Mouse (Mus musculus): ENCODE data around the gene Gm21985. TPM values are rescaled to one million over a fixed set of nuclear protein-coding genes. Genes with fewer than 3 reads are reported as not detected.
A peak's percentile ranks its signal among the peaks of the same experiment; 100 is the strongest.

Gene Gm21985
- polyA plus RNA-seq, 1 experiment from 2014 or later = not detected

- Histone ChIP-seq H3K36me3 (no peaks in the 10 kb centered on the region; the same call in 1 of the 2 replicates), H3K27me3 (replicated peaks) (no peaks in the 10 kb centered on the region), H3K9me3 (no peaks in the 10 kb centered on the region), H3K27ac (no peak overlapping the region), H3K4me3 (replicated peaks) (no peak overlapping the region), H3K9ac (no peak overlapping the region), H3K4me1 (peaks cover 12% of the 10 kb centered on the region; the same call in 1 of the 2 replicates), H3K4me2 (no peak overlapping the region)
- peak; percentile 37 for ATAC-seq (ENCODE audit: insufficient read depth, low FRiP score, low read depth)
- WGBS = 78% methylated on average over 6 of the region's 6 CpGs
These were observed 19.9 kb upstream of the Gm21985 start for GRCm38 (mm10) chr2:112246193-112246592.

DNA sequence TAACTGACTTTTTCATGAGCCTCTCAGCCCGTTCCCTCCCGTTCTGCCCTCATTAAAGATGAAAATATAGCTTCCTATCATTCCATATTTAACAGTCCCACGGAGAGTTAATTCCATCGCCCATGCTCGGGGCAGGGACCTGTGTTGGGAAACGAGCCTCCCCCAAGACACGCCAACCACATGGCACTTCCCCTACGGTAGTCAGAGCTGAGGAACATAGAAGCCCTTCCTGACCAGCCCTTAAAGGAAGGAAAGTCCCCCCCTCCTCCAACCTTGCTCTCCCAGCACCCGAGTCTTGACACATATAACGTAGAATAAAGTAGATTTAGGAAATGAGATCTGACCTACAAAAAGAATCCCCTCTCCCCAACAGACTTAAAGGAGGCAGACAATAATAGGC lies 18.8 kb upstream of the Gm21985 start:
- 80% methylated on average over 10 of the region's 10 CpGs for WGBS
- no peak for ATAC-seq (ENCODE audit: insufficient read depth, low FRiP score, low read depth)
- Histone ChIP-seq H3K9ac (no peak overlapping the region), H3K4me2 (no peak overlapping the region), H3K27ac (no peak overlapping the region), H3K36me3 (no peaks in the 10 kb centered on the region; the same call in 1 of the 2 replicates), H3K27me3 (replicated peaks) (no peaks in the 10 kb centered on the region), H3K4me1 (peaks cover 12% of the 10 kb centered on the region; the same call in 1 of the 2 replicates), H3K9me3 (no peaks in the 10 kb centered on the region), H3K4me3 (replicated peaks) (no peak overlapping the region)

GRCm38 (mm10) chr2:112249780-112250453 lies 16.2 kb upstream of the Gm21985 start:
- no peak overlapping the region for H3K27ac ChIP-seq
- no peaks in the 10 kb centered on the region; the same call in 1 of the 2 replicates for H3K36me3 ChIP-seq
- H3K4me1 ChIP-seq = peaks cover 5% of the 10 kb centered on the region; the same call in 1 of the 2 replicates
- WGBS = 86% methylated on average over 10 of the region's 10 CpGs
- no peak overlapping the region for H3K4me3 ChIP-seq (replicated peaks)
- H3K4me2 ChIP-seq = no peak overlapping the region
- H3K27me3 ChIP-seq (replicated peaks) = no peaks in the 10 kb centered on the region
- H3K9me3 ChIP-seq = no peaks in the 10 kb centered on the region
- ATAC-seq (ENCODE audit: insufficient read depth, low FRiP score, low read depth) = no peak
- H3K9ac ChIP-seq = no peak overlapping the region

DNA sequence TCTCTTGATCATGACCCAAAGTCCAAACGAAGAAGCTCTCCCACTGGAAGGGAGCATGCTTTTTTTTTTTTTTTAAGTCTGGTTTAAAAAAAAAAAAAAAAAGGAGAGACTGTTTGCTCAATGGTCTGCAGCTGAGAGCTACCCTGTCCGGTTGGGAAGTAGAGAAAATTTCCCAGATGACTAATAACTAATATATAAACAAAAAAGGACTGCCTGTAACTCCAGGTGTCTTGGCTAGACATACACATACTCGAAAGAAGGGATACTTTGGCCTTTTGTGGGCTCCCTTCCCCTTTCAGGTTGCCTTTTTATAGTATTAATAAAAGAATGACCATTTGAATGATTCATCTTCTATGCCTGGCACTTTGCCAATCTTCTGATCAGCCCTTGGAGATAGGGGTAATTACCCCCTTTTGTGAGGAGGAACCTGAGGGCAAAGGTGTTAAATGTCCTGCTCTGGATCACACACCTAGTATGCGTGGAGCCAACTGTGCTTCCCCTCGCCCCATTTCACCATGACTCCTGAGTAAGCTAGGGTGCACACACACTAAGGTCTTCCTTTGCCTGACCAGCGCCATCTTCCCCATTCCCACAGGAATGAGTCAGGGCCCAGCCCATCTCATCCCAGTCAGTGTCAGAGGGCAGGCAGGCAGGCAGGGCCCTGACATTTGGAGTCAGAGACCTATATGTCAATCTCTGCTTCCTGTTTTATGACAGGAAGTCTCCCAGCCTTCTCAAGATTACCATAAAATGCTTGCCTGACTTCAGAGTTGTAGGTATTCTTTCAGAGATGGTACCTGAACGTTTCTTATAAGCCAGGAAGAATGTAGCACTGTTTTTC lies 11.2 kb upstream of the Gm21985 start:
- Histone ChIP-seq H3K4me2 (no peak overlapping the region), H3K36me3 (no peaks in the 10 kb centered on the region), H3K9me3 (no peaks in the 10 kb centered on the region), H3K4me1 (no peaks in the 10 kb centered on the region), H3K4me3 (replicated peaks) (no peak overlapping the region), H3K9ac (no peak overlapping the region), H3K27ac (no peak overlapping the region), H3K27me3 (replicated peaks) (no peaks in the 10 kb centered on the region; the same call in 1 of the 2 replicates)
- WGBS = 52% methylated on average over 7 of the region's 7 CpGs
- ATAC-seq (ENCODE audit: insufficient read depth, low FRiP score, low read depth) = peak; percentile 32; the same call in 1 of the 2 replicates

DNA sequence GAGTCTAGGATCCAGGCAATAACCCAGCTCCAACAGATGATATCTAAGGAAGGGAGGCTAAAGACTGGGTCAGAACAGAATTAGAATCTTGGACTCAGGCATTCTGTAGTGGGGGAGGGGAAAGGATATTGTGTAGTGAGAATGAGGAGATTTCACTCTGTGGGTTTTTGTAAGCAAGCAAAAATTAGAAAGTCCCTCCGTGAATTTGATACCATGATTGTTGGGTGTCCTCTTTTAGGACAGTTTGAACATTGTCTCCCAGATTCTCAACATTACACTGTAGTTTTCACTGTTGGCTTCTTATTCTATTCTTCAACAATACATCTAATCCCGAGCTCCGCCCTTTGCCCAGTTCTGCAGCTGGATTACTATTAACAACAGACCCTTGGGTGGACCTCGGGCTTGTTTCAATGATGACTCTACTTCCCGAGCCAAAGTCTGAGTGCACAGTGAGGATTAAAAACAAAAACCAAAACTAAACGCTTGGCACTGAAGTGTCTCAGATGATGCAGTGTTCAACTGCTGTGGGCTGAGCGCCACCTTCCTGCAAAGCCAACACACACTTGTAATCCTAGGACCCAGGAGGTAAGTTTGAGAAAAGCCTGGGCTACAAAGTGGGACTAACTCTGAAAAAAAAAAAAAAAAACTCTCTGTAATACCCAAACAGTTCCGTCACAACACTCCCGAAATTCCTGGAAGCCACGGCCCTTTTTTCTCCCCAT lies 6.7 kb upstream of the Gm21985 start, which contains the start of gene Nutm1:
Gene Nutm1, minus strand, starts transcription at position 51 of the 722 bp plus-strand sequence.
- no peak for ATAC-seq (ENCODE audit: insufficient read depth, low FRiP score, low read depth)
- H3K9me3 ChIP-seq = no peaks in the 10 kb centered on the region
- no peak within 1 kb of the TSS for H3K4me2 ChIP-seq
- H3K36me3 ChIP-seq = no peaks in the 10 kb centered on the region
- peaks cover 10% of the 10 kb centered on the region for H3K4me1 ChIP-seq
- H3K27me3 ChIP-seq (replicated peaks) = no peaks in the 10 kb centered on the region; the same call in 1 of the 2 replicates
- H3K4me3 ChIP-seq (replicated peaks) = no peak within 1 kb of the TSS
- H3K27ac ChIP-seq = no peak within 1 kb of the TSS
- H3K9ac ChIP-seq = no peak within 1 kb of the TSS
- 70% methylated on average over 10 of the region's 10 CpGs for WGBS

GRCm38 (mm10) chr2:112261748-112262653 lies 4.1 kb upstream of the Gm21985 start, which contains the start of gene Nop10:
Gene Nop10, plus strand, starts transcription at chr2:112261926.
- H3K9ac ChIP-seq = peak within 1 kb of the TSS; percentile 33

DNA sequence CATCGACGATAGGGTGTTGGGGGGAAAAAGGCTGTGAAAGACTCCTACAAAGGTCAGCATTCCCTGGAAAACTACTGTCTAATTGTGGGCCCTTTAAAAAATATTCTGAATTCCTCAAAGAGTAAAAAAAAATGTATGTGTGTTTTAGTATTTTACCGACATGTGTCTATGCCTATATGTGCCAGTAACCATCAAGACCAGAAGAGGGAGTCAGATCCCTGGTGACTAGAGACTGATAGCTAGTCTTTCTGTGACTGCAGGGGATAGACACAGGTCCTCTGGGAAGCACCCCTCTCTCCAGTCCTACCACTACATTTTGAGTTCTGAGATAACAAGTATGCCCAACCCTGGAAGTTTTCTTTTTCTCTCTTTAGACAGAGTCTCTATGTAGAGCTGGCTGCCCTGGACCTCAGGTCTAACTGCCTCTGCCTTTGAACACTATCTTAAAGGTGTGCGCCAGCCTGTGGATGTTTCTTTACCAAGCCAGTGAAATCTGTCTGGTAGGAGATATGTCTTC lies 3.3 kb upstream of the Gm21985 start:
- H3K4me2 ChIP-seq = peak overlapping the region; percentile 68
- peak overlapping the region; percentile 57 for H3K4me3 ChIP-seq (replicated peaks)
- peaks cover 10% of the 10 kb centered on the region for H3K4me1 ChIP-seq
- peak overlapping the region; percentile 33; the same call in 1 of the 2 replicates for H3K9ac ChIP-seq
- no peak overlapping the region for H3K27ac ChIP-seq
- no peak for ATAC-seq (ENCODE audit: insufficient read depth, low FRiP score, low read depth)
- no peaks in the 10 kb centered on the region for H3K9me3 ChIP-seq
- WGBS = 35% methylated on average over 4 of the region's 4 CpGs
- H3K27me3 ChIP-seq (replicated peaks) = no peaks in the 10 kb centered on the region
- no peaks in the 10 kb centered on the region for H3K36me3 ChIP-seq

More at GRCm38 (mm10) chr2:112261748-112262653, 4.1 kb upstream of the Gm21985 start, which contains the start of gene Nop10:
- Histone ChIP-seq H3K36me3 (no peaks in the 10 kb centered on the region), H3K4me2 (peak within 1 kb of the TSS; percentile 68), H3K9me3 (no peaks in the 10 kb centered on the region), H3K4me1 (peaks cover 10% of the 10 kb centered on the region), H3K27me3 (replicated peaks) (no peaks in the 10 kb centered on the region), H3K27ac (peak within 1 kb of the TSS; percentile 74), H3K4me3 (replicated peaks) (peak within 1 kb of the TSS; percentile 57)
- under 1% methylated on average over 36 of the region's 36 CpGs for whole genome bisulfite sequencing
- peak; percentile 60; the same call in 1 of the 2 replicates for ATAC-seq (ENCODE audit: insufficient read depth, low FRiP score, low read depth)

GRCm38 (mm10) chr2:112264364-112264763 lies 1.8 kb upstream of the Gm21985 start:
- H3K4me3 ChIP-seq (replicated peaks) = no peak overlapping the region
- no peak overlapping the region for H3K27ac ChIP-seq
- WGBS = 74% methylated on average over 4 of the region's 4 CpGs

DNA sequence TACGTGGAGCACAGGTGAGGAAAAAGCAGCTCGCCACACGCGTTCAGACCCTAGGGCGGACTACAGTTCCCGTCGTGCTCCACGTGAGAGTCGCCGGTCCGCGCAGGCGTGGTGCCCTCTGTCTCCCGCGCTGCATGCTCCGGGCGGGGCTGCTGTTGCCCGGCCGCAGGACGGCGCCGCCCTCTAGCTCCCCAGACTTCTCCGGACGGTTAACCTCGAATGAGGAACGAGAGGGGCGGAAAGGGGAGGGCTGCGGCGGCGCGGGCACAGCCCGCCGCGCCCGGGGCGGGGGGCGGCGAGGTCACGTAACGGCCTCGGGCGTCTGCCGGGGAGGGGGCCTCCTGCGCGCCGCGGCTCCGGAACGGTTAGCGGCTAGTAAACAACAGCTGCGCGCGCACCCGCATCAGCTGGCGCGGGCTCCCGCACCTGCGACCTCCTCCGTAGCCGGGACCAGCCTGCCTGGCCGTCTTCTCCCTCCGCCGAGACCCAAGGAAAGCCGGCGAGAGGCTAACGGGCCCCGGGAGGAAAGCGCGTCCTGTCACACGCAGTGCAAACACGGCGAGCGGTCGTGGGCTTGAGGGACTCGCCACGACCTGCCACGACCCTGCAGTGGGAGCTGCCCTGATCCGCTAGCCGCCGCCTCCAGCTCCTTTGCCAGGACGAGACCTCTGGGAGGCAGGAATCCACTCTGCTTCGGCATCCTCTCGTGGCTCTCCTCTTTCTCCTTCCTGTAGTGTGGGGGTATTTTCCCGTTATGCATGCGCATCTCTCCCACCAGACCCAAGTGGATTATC lies 469 bp upstream of the Gm21985 start, which contains the start of gene Slc12a6:
Gene Slc12a6, plus strand, starts transcription at position 378 of the 794 bp plus-strand sequence.
- Histone ChIP-seq H3K27me3 (replicated peaks) (no peaks in the 10 kb centered on the region), H3K36me3 (no peaks in the 10 kb centered on the region), H3K27ac (peak within 1 kb of the TSS; percentile 79), H3K4me2 (peak within 1 kb of the TSS; percentile 76), H3K4me3 (replicated peaks) (peak within 1 kb of the TSS; percentile 78), H3K9ac (peak within 1 kb of the TSS; percentile 76), H3K9me3 (no peaks in the 10 kb centered on the region), H3K4me1 (peaks cover 10% of the 10 kb centered on the region)
- under 1% methylated on average over 85 of the region's 85 CpGs for WGBS
- ATAC-seq (ENCODE audit: insufficient read depth, low FRiP score, low read depth) = peak; percentile 96

More at GRCm38 (mm10) chr2:112264364-112264763, 1.8 kb upstream of the Gm21985 start:
- H3K4me2 ChIP-seq = no peak overlapping the region
- no peaks in the 10 kb centered on the region for H3K36me3 ChIP-seq
- no peaks in the 10 kb centered on the region for H3K9me3 ChIP-seq
- no peaks in the 10 kb centered on the region for H3K27me3 ChIP-seq (replicated peaks)
- peaks cover 10% of the 10 kb centered on the region for H3K4me1 ChIP-seq
- no peak for ATAC-seq (ENCODE audit: insufficient read depth, low FRiP score, low read depth)
- no peak overlapping the region for H3K9ac ChIP-seq

DNA sequence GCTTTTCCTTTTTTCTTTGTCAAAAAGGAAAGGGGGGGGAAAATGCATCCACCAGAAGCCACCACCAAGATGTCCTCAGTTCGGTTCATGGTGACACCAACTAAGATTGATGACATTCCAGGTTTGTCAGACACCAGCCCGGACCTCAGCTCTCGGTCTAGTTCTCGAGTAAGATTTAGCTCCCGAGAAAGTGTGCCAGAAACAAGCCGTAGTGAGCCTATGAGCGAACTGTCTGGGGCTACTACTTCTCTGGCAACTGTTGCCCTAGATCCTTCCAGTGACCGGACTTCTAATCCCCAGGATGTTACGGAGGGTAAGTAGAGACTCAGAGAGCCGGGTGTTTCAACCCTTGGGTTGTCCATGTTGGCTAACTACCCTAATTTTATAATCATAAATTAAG lies 666 bp downstream of the Gm21985 start:
- Histone ChIP-seq H3K9ac (no peak overlapping the region), H3K4me1 (peaks cover 10% of the 10 kb centered on the region), H3K36me3 (no peaks in the 10 kb centered on the region), H3K9me3 (no peaks in the 10 kb centered on the region), H3K27ac (no peak overlapping the region), H3K4me3 (replicated peaks) (peak overlapping the region; percentile 78), H3K4me2 (peak overlapping the region; percentile 76), H3K27me3 (replicated peaks) (no peaks in the 10 kb centered on the region)
- WGBS = 24% methylated on average over 10 of the region's 10 CpGs
- no peak for ATAC-seq (ENCODE audit: insufficient read depth, low FRiP score, low read depth)

Measured in stomach, embryonic 15.5 days (tissue).